Mouse (Mus musculus) testis, adult 2 months (tissue): Measurements from ENCODE around the gene Arfip1.

Source experiments
- CTCF ChIP-seq: fragments of 200-500 bp; IDR thresholded peaks from 2 replicates; pipeline ENCODE4 v1.5.1; 2012; ENCODE audit warnings: low read depth, mild to moderate bottlenecking, inconsistent platforms, low read length, moderate library complexity; ENCODE audit not compliant: control insufficient read depth, insufficient read depth, insufficient replicate concordance
- POLR2A ChIP-seq: fragments of 200-500 bp; IDR thresholded peaks from 2 replicates; pipeline ENCODE4 v1.6.1; 2012; ENCODE audit warnings: low read depth, mild to moderate bottlenecking, inconsistent platforms, low read length, moderate library complexity; ENCODE audit not compliant: control insufficient read depth

- TF ChIP-seq CTCF = no peak
- TF ChIP-seq POLR2A = no peak
Observed at GRCm38 (mm10) chr3:84622026-84622425, 39.6 kb upstream of the Arfip1 start.
